Mouse (Mus musculus) megakaryocyte, embryonic 14.5 days (primary cell): Measurements from ENCODE around the gene Mecr.

Experiments
- FLI1 ChIP-seq: IDR thresholded peaks from 2 replicates; pipeline ENCODE4 v1.6.1; 2012; ENCODE audit warnings: low read length, inconsistent platforms, mixed read lengths
- GATA1 ChIP-seq: IDR thresholded peaks from 3 replicates; pipeline ENCODE4 v1.6.1; 2012; ENCODE audit warnings: mixed read lengths, low read length, inconsistent platforms, borderline replicate concordance

DNA sequence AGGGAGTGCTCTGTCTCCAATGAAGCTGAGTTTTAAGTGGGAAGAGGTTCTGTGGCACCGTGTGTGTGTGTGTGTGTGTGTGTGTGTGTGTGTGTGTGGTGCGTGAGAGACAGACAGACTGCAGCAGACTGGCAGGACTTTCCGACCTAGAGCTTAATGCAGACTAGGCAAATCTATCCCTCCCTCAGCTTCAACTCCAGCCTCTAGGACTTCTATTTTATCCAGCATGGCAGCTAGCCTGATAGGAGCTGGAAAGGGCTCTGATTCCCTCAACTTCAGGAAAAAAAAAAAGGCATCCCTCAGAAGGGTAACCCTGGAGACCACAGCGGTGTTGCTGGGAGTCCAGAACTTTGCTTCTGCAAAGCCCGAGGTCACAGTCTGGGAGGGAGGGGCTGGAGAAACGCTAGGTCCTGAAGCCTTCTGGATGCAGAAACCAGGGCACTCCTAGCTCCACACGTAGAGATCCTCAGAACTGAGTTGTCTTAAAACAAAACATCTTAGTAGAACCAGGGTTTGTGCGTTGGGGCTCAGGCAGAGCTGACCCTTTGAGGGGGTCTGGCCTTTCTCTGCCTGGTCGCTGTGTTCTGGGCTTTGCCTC, 70.9 kb downstream of the Mecr start:
- TF ChIP-seq GATA1 (no peak), FLI1 (no peak)
